Mouse (Mus musculus) hindbrain, embryonic 14.5 days (tissue): ENCODE results near the gene Tmem199. TPM values are rescaled to one million over a fixed set of nuclear protein-coding genes. Genes with fewer than 3 reads are reported as not detected.

Source experiments
- ATAC-seq: fragments of 200-750 bp; cut with Nextera tagmentation; 2 replicates; pipeline ENCODE4 v1.8.0; 2017; ENCODE audit warnings: moderate number of reproducible peaks, mild to moderate bottlenecking, moderate TSS enrichment, moderate library complexity; ENCODE audit not compliant: low FRiP score
- DNase-seq: peaks from one replicate; pipeline ENCODE4 v3.0.0-alpha.2; 2015; ENCODE audit warnings: low spot score
- H3K27ac ChIP-seq: fragments of 300-500 bp; sonication (generic); 2 replicates; pipeline ENCODE4 v1.5.1; 2014; ENCODE audit warnings: mild to moderate bottlenecking, moderate library complexity
- H3K27me3 ChIP-seq: fragments of 300-500 bp; sonication (generic); 2 replicates; pipeline ENCODE4 v1.6.1; 2014; ENCODE audit warnings: mild to moderate bottlenecking, low read length, mixed read lengths; ENCODE audit not compliant: control insufficient read depth, insufficient read depth
- H3K36me3 ChIP-seq: fragments of 300-500 bp; sonication (generic); replicated peaks from 2 replicates; pipeline ENCODE4 v1.6.1; 2014; ENCODE audit not compliant: control insufficient read depth, insufficient read depth
- H3K4me1 ChIP-seq: fragments of 300-500 bp; sonication (generic); replicated peaks from 2 replicates; pipeline ENCODE4 v1.6.1; 2014; ENCODE audit warnings: antibody characterized with exemption, low read length, mixed read lengths; ENCODE audit not compliant: control insufficient read depth, insufficient read depth
- H3K4me2 ChIP-seq: fragments of 300-500 bp; sonication (generic); replicated peaks from 2 replicates; pipeline ENCODE4 v1.6.1; 2014; ENCODE audit warnings: mild to moderate bottlenecking, moderate library complexity
- H3K4me3 ChIP-seq: fragments of 300-500 bp; sonication (generic); replicated peaks from 2 replicates; pipeline ENCODE4 v1.5.1; 2014; ENCODE audit warnings: mild to moderate bottlenecking, low read length
- H3K9ac ChIP-seq: fragments of 300-500 bp; sonication (generic); 2 replicates; pipeline ENCODE4 v1.6.1; 2014
- H3K9me3 ChIP-seq: fragments of 300-500 bp; sonication (generic); 2 replicates; pipeline ENCODE4 v1.6.1; 2016; ENCODE audit warnings: low read length; ENCODE audit not compliant: control insufficient read depth
- WGBS: fragments of 180-500 bp; shearing (Covaris S2); extraction: QIAGEN DNeasy Blood & Tissue Kit; methylation state at CpG from one replicate; pipeline ENCODE4 v1.1.7; 2014; 5-methylcytosine and 5-hydroxymethylcytosine counted together
- polyA plus RNA-seq: library from polyadenylated mRNA; unstranded; fragments of >200 nt; fragmentation: Nextera tagmentation; extraction: Ambion mirVana; gene quantifications from 2 replicates; pipeline ENCODE4 v1.2.1, GENCODE M21; 2014

Tmem199 gene
- polyA plus RNA-seq, 1 experiment from 2014 or later = 96.1 TPM

GRCm38 (mm10) chr11:78461894-78462293 lies 50.1 kb downstream of the Tmem199 start:
- H3K4me3 ChIP-seq = no peak overlapping the region
- DNase-seq = no peak
- ATAC-seq = no peak
- H3K9me3 ChIP-seq = no peaks in the 10 kb centered on the region
- WGBS = 69% methylated on average over 1 of the region's 1 CpGs
- no peak overlapping the region for H3K9ac ChIP-seq
- no peak overlapping the region for H3K27ac ChIP-seq
- peaks cover 12% of the 10 kb centered on the region for H3K4me1 ChIP-seq
- H3K4me2 ChIP-seq = no peak overlapping the region
- no peaks in the 10 kb centered on the region for H3K27me3 ChIP-seq
- H3K36me3 ChIP-seq = no peaks in the 10 kb centered on the region

- Histone ChIP-seq H3K36me3 (no peaks in the 10 kb centered on the region), H3K27ac (no peak overlapping the region), H3K9ac (no peak overlapping the region), H3K27me3 (no peaks in the 10 kb centered on the region), H3K4me3 (no peak overlapping the region), H3K9me3 (no peaks in the 10 kb centered on the region), H3K4me2 (no peak overlapping the region), H3K4me1 (no peaks in the 10 kb centered on the region)
- 84% methylated on average over 17 of the region's 17 CpGs for WGBS
- DNase-seq = no peak
- ATAC-seq = no peak
These were observed 53.2 kb downstream of the Tmem199 start for GRCm38 (mm10) chr11:78458740-78459139.

Other genes starting within 250 kb of the Tmem199 start
- 0.16 and 0.35 TPM in 2 replicates for gene BC030499, start 221.3 kb downstream of the Tmem199 start, polyA plus RNA-seq
- 5.6 and 9.2 TPM in 2 replicates for gene Spag5, start 210.6 kb downstream of the Tmem199 start, polyA plus RNA-seq
- 278 and 292 TPM in 2 replicates for gene Aldoc, start 189.2 kb downstream of the Tmem199 start, polyA plus RNA-seq
- gene Pigs, start 183.8 kb downstream of the Tmem199 start, polyA plus RNA-seq = 76.4 and 76.5 TPM in 2 replicates
- gene Unc119, start 168.7 kb downstream of the Tmem199 start, polyA plus RNA-seq = 82.6 and 95.8 TPM in 2 replicates
- not detected in 2 replicates for gene Foxn1, start 125.6 kb downstream of the Tmem199 start, polyA plus RNA-seq
- gene Slc13a2, start 90.0 kb downstream of the Tmem199 start, polyA plus RNA-seq = not detected in 2 replicates
- gene Slc46a1, start 46.5 kb downstream of the Tmem199 start, polyA plus RNA-seq = 25.2 and 25.5 TPM in 2 replicates
- 52.0 and 55.1 TPM in 2 replicates for gene Sarm1, start 14.4 kb downstream of the Tmem199 start, polyA plus RNA-seq
- gene Vtn, start 13.1 kb downstream of the Tmem199 start, polyA plus RNA-seq = 178 and 201 TPM in 2 replicates
- gene Sebox, start 8.7 kb downstream of the Tmem199 start, polyA plus RNA-seq = 0.21 TPM in 1 of 2 replicates, not detected in the other
- gene Poldip2, start within 50 bp of the Tmem199 start, polyA plus RNA-seq = 168 and 176 TPM in 2 replicates
- 59.2 and 64.0 TPM in 2 replicates for gene Tnfaip1, start 24.2 kb upstream of the Tmem199 start, polyA plus RNA-seq
- 120 and 123 TPM in 2 replicates for gene Ift20, start 24.2 kb upstream of the Tmem199 start, polyA plus RNA-seq
- gene Tmem97, start 38.6 kb upstream of the Tmem199 start, polyA plus RNA-seq = 38.2 and 49.3 TPM in 2 replicates
- gene Nlk, start 185.2 kb upstream of the Tmem199 start, polyA plus RNA-seq = 27.4 and 29.3 TPM in 2 replicates
- gene Ccnq, start 239.6 kb upstream of the Tmem199 start, polyA plus RNA-seq = 31.8 and 32.0 TPM in 2 replicates